Mouse (Mus musculus): ENCODE measurements at regions not wholly inside any gene's neighbourhood (a gene's known extent, or its start where the extent isn't known, plus 50 kb on each side); places are given as distances from the start of the nearest gene placed in this dataset.
A peak's percentile ranks its signal among the peaks of the same experiment; 100 is the strongest.
"Not testable (repeated sequence)": the region's sequence is repeated elsewhere in the genome, so short reads cannot be mapped to it uniquely, and the experiment has no call there.

- H3K4me2 ChIP-seq (replicated peaks); H3K9me3 ChIP-seq; H3K27me3 ChIP-seq; H3K36me3 ChIP-seq; H3K4me3 ChIP-seq; H3K9ac ChIP-seq (replicated peaks); H3K27ac ChIP-seq (replicated peaks); H3K4me1 ChIP-seq; ATAC-seq (ENCODE audit: low FRiP score, low read depth): not testable (repeated sequence)
- 92% methylated on average over 8 of the region's 8 CpGs for WGBS
Measured at GRCm38 (mm10) chr13:118055546-118055945, 330.9 kb upstream of the B430218F22Rik start.

DNA sequence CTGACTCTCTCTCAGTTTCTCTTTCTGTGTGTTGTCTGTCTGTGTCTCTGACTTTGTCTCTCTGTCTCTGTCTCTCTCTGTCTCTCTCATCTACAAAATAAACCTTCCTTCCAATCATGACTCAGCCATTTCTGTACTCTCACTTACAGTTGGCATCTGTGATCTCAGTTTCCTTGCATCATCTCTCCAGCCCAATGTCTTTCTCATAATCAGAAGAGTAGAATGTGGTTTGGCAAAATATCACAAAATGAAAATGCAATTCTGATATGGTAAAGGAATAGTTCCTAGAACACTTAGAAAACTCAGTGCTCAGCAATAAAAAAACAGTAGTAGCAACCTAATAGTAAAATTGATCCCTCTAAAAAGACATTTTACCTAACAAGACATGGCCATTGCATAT lies 320.9 kb upstream of the B430218F22Rik start:
- Histone ChIP-seq H3K27me3 (no peaks in the 10 kb centered on the region), H3K9ac (replicated peaks) (no peak overlapping the region), H3K4me2 (replicated peaks) (no peak overlapping the region), H3K36me3 (no peaks in the 10 kb centered on the region), H3K27ac (replicated peaks) (no peak overlapping the region), H3K4me1 (no peaks in the 10 kb centered on the region), H3K9me3 (no peaks in the 10 kb centered on the region), H3K4me3 (no peak overlapping the region)
- no peak for ATAC-seq (ENCODE audit: low FRiP score, low read depth)

DNA sequence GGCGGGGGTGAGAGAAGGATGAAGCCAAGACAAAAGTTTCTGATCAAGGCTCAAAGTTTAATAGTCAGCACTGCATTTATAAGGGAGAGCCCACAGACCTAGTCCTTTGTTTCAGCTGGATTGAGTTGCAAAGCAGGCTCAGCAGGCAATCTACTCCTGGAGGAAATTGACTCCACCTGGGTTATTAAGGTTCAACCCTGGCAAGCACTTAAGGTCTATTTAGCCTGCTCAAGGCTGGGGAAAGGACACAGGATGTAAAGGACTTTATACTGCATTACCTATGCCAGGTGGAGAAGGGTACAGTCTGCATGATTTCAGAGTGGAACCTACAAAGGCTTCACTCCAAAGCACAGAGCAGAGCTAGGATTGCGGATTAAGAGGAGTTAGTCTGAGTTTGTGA lies 318.4 kb upstream of the B430218F22Rik start:
- no peaks in the 10 kb centered on the region for H3K9me3 ChIP-seq
- no peak overlapping the region for H3K4me2 ChIP-seq (replicated peaks)
- H3K9ac ChIP-seq (replicated peaks), result no peak overlapping the region
- no peak for ATAC-seq (ENCODE audit: low FRiP score, low read depth)
- H3K4me1 ChIP-seq, result no peaks in the 10 kb centered on the region
- no peaks in the 10 kb centered on the region for H3K27me3 ChIP-seq
- H3K36me3 ChIP-seq, result no peaks in the 10 kb centered on the region
- 66% methylated on average over 2 of the region's 2 CpGs for WGBS
- H3K4me3 ChIP-seq, result no peak overlapping the region
- no peak overlapping the region for H3K27ac ChIP-seq (replicated peaks)

- H3K4me2 ChIP-seq (replicated peaks), result no peak overlapping the region
- no peak overlapping the region for H3K9ac ChIP-seq (replicated peaks)
- no peaks in the 10 kb centered on the region for H3K4me1 ChIP-seq
- no peak overlapping the region for H3K27ac ChIP-seq (replicated peaks)
- H3K27me3 ChIP-seq, result no peaks in the 10 kb centered on the region
- no peak overlapping the region for H3K4me3 ChIP-seq
- 84% methylated on average over 5 of the region's 5 CpGs for WGBS
- ATAC-seq (ENCODE audit: low FRiP score, low read depth), result no peak
- no peaks in the 10 kb centered on the region for H3K36me3 ChIP-seq
- no peaks in the 10 kb centered on the region for H3K9me3 ChIP-seq
Measured at GRCm38 (mm10) chr13:118086306-118086705, 300.1 kb upstream of the B430218F22Rik start.

DNA sequence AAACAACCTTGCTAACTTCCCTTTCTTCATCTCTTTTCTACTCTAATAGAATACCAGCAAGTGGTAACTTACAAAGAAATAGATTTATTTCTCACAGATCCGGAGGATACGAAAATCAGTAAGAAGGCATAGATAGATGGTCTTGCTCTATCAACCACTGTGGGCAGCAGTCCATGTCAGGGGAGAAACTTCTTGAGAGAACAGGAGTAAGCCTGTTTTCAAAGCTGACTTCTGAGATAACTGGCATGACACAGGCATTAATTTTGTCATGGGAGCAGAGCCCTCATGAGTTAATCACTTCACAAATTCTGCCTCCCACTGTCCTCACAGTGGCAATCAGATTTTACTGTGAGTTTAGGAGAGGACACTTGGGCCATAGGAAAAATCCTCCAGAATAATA lies 299.5 kb upstream of the B430218F22Rik start:
- Histone ChIP-seq H3K4me2 (replicated peaks) (no peak overlapping the region), H3K9me3 (no peaks in the 10 kb centered on the region), H3K27ac (replicated peaks) (no peak overlapping the region), H3K9ac (replicated peaks) (no peak overlapping the region), H3K36me3 (no peaks in the 10 kb centered on the region), H3K4me1 (no peaks in the 10 kb centered on the region), H3K27me3 (no peaks in the 10 kb centered on the region), H3K4me3 (no peak overlapping the region)
- no peak for ATAC-seq (ENCODE audit: low FRiP score, low read depth)
- 93% methylated on average over 2 of the region's 2 CpGs for WGBS

- WGBS, result 88% methylated on average over 4 of the region's 4 CpGs
- no peak overlapping the region for H3K9ac ChIP-seq (replicated peaks)
- H3K27ac ChIP-seq (replicated peaks), result no peak overlapping the region
- H3K4me3 ChIP-seq, result no peak overlapping the region
- H3K4me2 ChIP-seq (replicated peaks), result no peak overlapping the region
- ATAC-seq (ENCODE audit: low FRiP score, low read depth), result no peak
- H3K9me3 ChIP-seq, result no peaks in the 10 kb centered on the region
- no peaks in the 10 kb centered on the region for H3K36me3 ChIP-seq
- H3K4me1 ChIP-seq, result no peaks in the 10 kb centered on the region
- H3K27me3 ChIP-seq, result no peaks in the 10 kb centered on the region
Measured at GRCm38 (mm10) chr13:118088100-118088499, 298.3 kb upstream of the B430218F22Rik start.

- peak; percentile 69 for ATAC-seq (ENCODE audit: low FRiP score, low read depth)
- WGBS, result 50% methylated on average over 1 of the region's 1 CpGs
- H3K4me1 ChIP-seq, result no peaks in the 10 kb centered on the region
- H3K27me3 ChIP-seq, result no peaks in the 10 kb centered on the region
- no peak overlapping the region for H3K27ac ChIP-seq (replicated peaks)
- no peaks in the 10 kb centered on the region for H3K9me3 ChIP-seq
- H3K4me2 ChIP-seq (replicated peaks), result no peak overlapping the region
- H3K4me3 ChIP-seq, result no peak overlapping the region
- no peak overlapping the region for H3K9ac ChIP-seq (replicated peaks)
- no peaks in the 10 kb centered on the region for H3K36me3 ChIP-seq
Measured at GRCm38 (mm10) chr13:118095174-118095573, 291.3 kb upstream of the B430218F22Rik start.

All from midbrain, embryonic 12.5 days (tissue).